Mouse (Mus musculus) stomach, postnatal 0 days (tissue): ENCODE data around the gene Necab3. TPM values are rescaled to one million over a fixed set of nuclear protein-coding genes. Genes with fewer than 3 reads are reported as not detected.

Experiments
- ATAC-seq: fragments of 200-750 bp; cut with Nextera tagmentation; 2 replicates; pipeline ENCODE4 v1.8.0; 2017; ENCODE audit not compliant: low FRiP score, low TSS enrichment
- DNase-seq: peaks from one replicate; pipeline ENCODE4 v3.0.0-alpha.2; 2016; ENCODE audit warnings: low spot score
- H3K27ac ChIP-seq: fragments of 300-500 bp; sonication (generic); replicated peaks from 2 replicates; pipeline ENCODE4 v1.5.1; 2014; ENCODE audit warnings: mild to moderate bottlenecking, control low read depth
- H3K27me3 ChIP-seq: fragments of 300-500 bp; sonication (generic); 2 replicates; pipeline ENCODE4 v1.6.1; 2014; ENCODE audit warnings: low read length; ENCODE audit not compliant: control insufficient read depth, insufficient read depth
- H3K36me3 ChIP-seq: fragments of 300-500 bp; sonication (generic); 2 replicates; pipeline ENCODE4 v1.6.1; 2014; ENCODE audit warnings: low read length, mixed read lengths; ENCODE audit not compliant: control insufficient read depth, insufficient read depth
- H3K4me1 ChIP-seq: fragments of 300-500 bp; sonication (generic); replicated peaks from 2 replicates; pipeline ENCODE4 v1.6.1; 2014; ENCODE audit warnings: antibody characterized with exemption; ENCODE audit not compliant: control insufficient read depth, insufficient read depth
- H3K4me2 ChIP-seq: fragments of 300-500 bp; sonication (generic); replicated peaks from 2 replicates; pipeline ENCODE4 v1.6.1; 2014; ENCODE audit warnings: low read depth, mild to moderate bottlenecking, control low read depth, moderate library complexity
- H3K4me3 ChIP-seq: fragments of 300-500 bp; sonication (generic); 2 replicates; pipeline ENCODE4 v1.5.1; 2014; ENCODE audit warnings: low read depth, low read length, control low read depth
- H3K9ac ChIP-seq: fragments of 300-500 bp; sonication (generic); 2 replicates; pipeline ENCODE4 v1.6.1; 2014; ENCODE audit warnings: mild to moderate bottlenecking, low read length, control low read depth, mixed read lengths
- H3K9me3 ChIP-seq: fragments of 300-500 bp; sonication (generic); 2 replicates; pipeline ENCODE4 v1.6.1; 2016; ENCODE audit warnings: low read length; ENCODE audit not compliant: control insufficient read depth
- CTCF ChIP-seq: IDR thresholded peaks from 2 replicates; pipeline ENCODE4 v1.5.1; 2016; ENCODE audit warnings: antibody characterized with exemption, low read depth, mild to moderate bottlenecking, moderate library complexity
- EP300 ChIP-seq: optimal IDR thresholded peaks from 2 replicates; pipeline ENCODE3; 2016; ENCODE audit warnings: antibody characterized with exemption
- WGBS: fragments of 180-500 bp; shearing (Covaris S2); extraction: QIAGEN DNeasy Blood & Tissue Kit; methylation state at CpG from one replicate; pipeline ENCODE4 v1.1.7; 2014; 5-methylcytosine and 5-hydroxymethylcytosine counted together
- polyA plus RNA-seq: library from polyadenylated mRNA; unstranded; fragments of >200 nt; fragmentation: Nextera tagmentation; extraction: Ambion mirVana; gene quantifications from 2 replicates; pipeline ENCODE4 v1.2.1, GENCODE M21; 2015

Gene Necab3
- polyA plus RNA-seq, 1 experiment from 2014 or later: 0.70 TPM

DNA sequence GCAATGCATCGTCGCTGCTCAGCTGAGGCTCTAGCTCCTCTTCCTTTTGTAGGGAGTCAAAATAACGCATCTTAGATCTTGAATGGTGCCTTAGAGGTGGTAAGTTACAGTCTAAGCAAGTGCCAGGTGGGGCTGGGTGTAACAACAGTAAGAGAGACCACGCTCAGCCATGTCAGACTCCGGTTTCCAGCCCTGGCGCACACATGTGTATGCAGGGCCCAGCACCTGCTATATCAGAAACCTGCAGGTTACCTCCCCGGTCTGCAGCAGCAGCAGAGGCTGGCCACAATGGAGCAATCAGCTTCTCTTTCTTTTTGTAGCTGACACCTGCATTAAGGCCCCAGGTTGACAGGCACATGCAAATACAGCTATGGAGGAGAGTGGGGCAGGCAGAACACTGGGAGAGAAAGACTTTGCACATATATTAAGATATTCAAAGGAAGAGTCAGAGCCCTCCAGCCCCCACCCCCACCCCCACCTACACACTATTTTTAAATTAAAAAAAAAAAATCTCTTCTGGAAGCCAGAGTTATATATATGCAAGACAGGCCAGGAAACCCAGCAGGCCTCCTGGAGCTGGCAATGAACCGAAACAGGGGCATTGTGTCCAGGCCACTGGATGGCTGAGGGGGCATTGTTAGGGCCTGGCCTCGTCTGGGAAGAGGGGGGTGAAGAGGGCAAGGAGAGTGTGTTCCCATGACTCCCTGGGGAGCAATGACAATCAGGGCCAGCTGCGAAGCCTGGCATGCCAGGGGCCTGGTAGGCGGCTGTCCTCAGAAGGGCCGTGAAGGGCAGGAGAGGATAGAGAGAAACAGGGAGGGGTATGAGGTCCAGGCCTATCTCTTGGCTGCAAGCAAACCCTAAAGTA is 18.4 kb upstream of the Necab3 start:
- TF ChIP-seq EP300 (no peak), CTCF (no peak)
- no peak for ATAC-seq
- no peaks in the 10 kb centered on the region for H3K9me3 ChIP-seq
- no peak overlapping the region for H3K4me3 ChIP-seq
- no peak for DNase-seq
- H3K4me2 ChIP-seq: no peak overlapping the region
- no peak overlapping the region for H3K27ac ChIP-seq
- no peak overlapping the region for H3K9ac ChIP-seq
- H3K4me1 ChIP-seq: no peaks in the 10 kb centered on the region
- 59% methylated on average over 12 of the region's 12 CpGs for WGBS
- no peaks in the 10 kb centered on the region for H3K36me3 ChIP-seq
- no peaks in the 10 kb centered on the region for H3K27me3 ChIP-seq

GRCm38 (mm10) chr2:154574271-154574670 is 15.6 kb upstream of the Necab3 start:
- no peak for DNase-seq
- 81% methylated on average over 7 of the region's 7 CpGs for WGBS
- H3K9ac ChIP-seq: no peak overlapping the region
- no peak overlapping the region for H3K4me2 ChIP-seq
- ATAC-seq: no peak
- no peaks in the 10 kb centered on the region for H3K27me3 ChIP-seq
- H3K9me3 ChIP-seq: no peaks in the 10 kb centered on the region
- no peak for TF ChIP-seq CTCF
- no peak for TF ChIP-seq EP300
- H3K36me3 ChIP-seq: no peaks in the 10 kb centered on the region
- H3K4me1 ChIP-seq: peaks cover 3% of the 10 kb centered on the region; the same call in 1 of the 2 replicates
- H3K27ac ChIP-seq: no peak overlapping the region
- no peak overlapping the region for H3K4me3 ChIP-seq

- Histone ChIP-seq H3K4me1 (peaks cover 3% of the 10 kb centered on the region), H3K27ac (no peak overlapping the region), H3K4me2 (no peak overlapping the region), H3K36me3 (no peaks in the 10 kb centered on the region), H3K27me3 (no peaks in the 10 kb centered on the region), H3K9me3 (no peaks in the 10 kb centered on the region), H3K9ac (no peak overlapping the region), H3K4me3 (no peak overlapping the region)
- ATAC-seq: no peak
- TF ChIP-seq EP300: no peak
- WGBS: 74% methylated on average over 3 of the region's 3 CpGs
- no peak for DNase-seq
Observed at GRCm38 (mm10) chr2:154572996-154573395, 14.3 kb upstream of the Necab3 start.

- H3K4me1 ChIP-seq: peaks cover 5% of the 10 kb centered on the region
- no peak overlapping the region for H3K9ac ChIP-seq
- WGBS: 56% methylated on average over 8 of the region's 8 CpGs
- no peak for DNase-seq
- H3K4me3 ChIP-seq: no peak overlapping the region
- no peaks in the 10 kb centered on the region for H3K9me3 ChIP-seq
- H3K4me2 ChIP-seq: no peak overlapping the region
- TF ChIP-seq EP300: no peak
- TF ChIP-seq CTCF: no peak
- H3K27ac ChIP-seq: no peak overlapping the region
- ATAC-seq: no peak
- H3K27me3 ChIP-seq: no peaks in the 10 kb centered on the region
- no peaks in the 10 kb centered on the region for H3K36me3 ChIP-seq
Observed at GRCm38 (mm10) chr2:154571976-154572375, 13.3 kb upstream of the Necab3 start.

- no peaks in the 10 kb centered on the region for H3K9me3 ChIP-seq
- WGBS: 76% methylated on average over 4 of the region's 4 CpGs
- H3K9ac ChIP-seq: no peak overlapping the region
- no peaks in the 10 kb centered on the region for H3K36me3 ChIP-seq
- ATAC-seq (no peak), DNase-seq (no peak)
- H3K27ac ChIP-seq: no peak overlapping the region
- no peak overlapping the region for H3K4me2 ChIP-seq
- no peaks in the 10 kb centered on the region for H3K27me3 ChIP-seq
- H3K4me3 ChIP-seq: no peak overlapping the region
- no peak for TF ChIP-seq CTCF
- no peak for TF ChIP-seq EP300
- peaks cover 5% of the 10 kb centered on the region for H3K4me1 ChIP-seq
Observed at GRCm38 (mm10) chr2:154571266-154571665, 12.6 kb upstream of the Necab3 start.

DNA sequence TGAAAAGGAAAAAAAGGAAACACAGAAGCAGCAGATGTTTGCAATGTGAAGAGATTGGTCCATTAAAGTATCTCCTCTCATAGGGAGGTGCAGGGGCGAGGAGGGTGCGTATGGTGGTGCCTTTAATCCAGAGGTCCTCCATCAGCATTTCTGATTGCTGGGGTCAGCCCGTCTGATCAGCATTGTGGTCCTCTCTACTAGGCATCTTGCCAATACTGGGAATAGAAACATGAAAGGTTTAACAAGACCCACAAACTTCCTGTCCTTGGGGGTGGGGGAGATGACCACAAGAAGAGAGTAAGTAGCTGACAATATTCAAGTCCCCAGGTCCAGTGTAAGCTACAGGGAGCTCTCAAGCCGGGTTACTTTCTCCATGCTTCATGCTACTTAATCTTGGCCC is 12.0 kb upstream of the Necab3 start:
- no peak for ATAC-seq
- WGBS: 61% methylated on average over 4 of the region's 4 CpGs
- no peak for DNase-seq
- no peak overlapping the region for H3K9ac ChIP-seq
- no peaks in the 10 kb centered on the region for H3K9me3 ChIP-seq
- H3K27ac ChIP-seq: no peak overlapping the region
- H3K36me3 ChIP-seq: no peaks in the 10 kb centered on the region
- no peaks in the 10 kb centered on the region for H3K27me3 ChIP-seq
- H3K4me2 ChIP-seq: no peak overlapping the region; the same call in 1 of the 2 replicates
- no peak overlapping the region for H3K4me3 ChIP-seq
- TF ChIP-seq EP300 (no peak), CTCF (no peak)
- peaks cover 5% of the 10 kb centered on the region for H3K4me1 ChIP-seq
